Mouse (Mus musculus) MEL (cell line): Measurements from ENCODE around the gene Mrln.

Experiments used
- CHD2 ChIP-seq: IDR thresholded peaks from 2 replicates; pipeline ENCODE4 v1.6.1; 2011; ENCODE audit warnings: low read length, improper control_type of control experiment
- CTCF ChIP-seq, 3 experiments: IDR thresholded peaks in 2 of 3; conservative IDR thresholded peaks in 1 of 3; 2 replicates each; pipeline ENCODE4 v1.5.1; 2011 to 2012; ENCODE audit warnings: low read length in 3 of 3, low read depth in 2 of 3, mild to moderate bottlenecking in 2 of 3, improper control_type of control experiment in 1 of 3, inconsistent platforms in 1 of 3, mixed read lengths in 1 of 3, moderate library complexity in 1 of 3; ENCODE audit not compliant: control insufficient read depth in 1 of 3, insufficient read depth in 1 of 3, poor library complexity in 1 of 3, severe bottlenecking in 1 of 3
- ELF1 ChIP-seq: IDR thresholded peaks from 2 replicates; pipeline ENCODE4 v1.6.1; 2014; ENCODE audit warnings: low read depth, mild to moderate bottlenecking, inconsistent platforms, low read length, improper control_type of control experiment, moderate library complexity
- MAFK ChIP-seq: IDR thresholded peaks from 2 replicates; pipeline ENCODE4 v1.6.1; 2011; ENCODE audit warnings: low read depth, mild to moderate bottlenecking, low read length, improper control_type of control experiment, borderline replicate concordance
- MAX ChIP-seq: IDR thresholded peaks from 2 replicates; pipeline ENCODE4 v1.6.1; 2011; ENCODE audit warnings: low read length, improper control_type of control experiment
- MEF2A ChIP-seq: IDR thresholded peaks from 2 replicates; pipeline ENCODE4 v1.6.1; 2014; ENCODE audit warnings: low read depth, mild to moderate bottlenecking, inconsistent platforms, low read length, improper control_type of control experiment; ENCODE audit not compliant: poor library complexity, insufficient replicate concordance, severe bottlenecking; ENCODE audit errors: extremely low read depth
- NELFE ChIP-seq: IDR thresholded peaks from 2 replicates; pipeline ENCODE4 v1.6.1; 2011; ENCODE audit warnings: low read depth, low read length, improper control_type of control experiment
- POLR2A ChIP-seq, 2 experiments: IDR thresholded peaks; 2 replicates each; pipeline ENCODE4 v1.6.1; 2011 to 2012; ENCODE audit warnings: low read length in 2 of 2, mild to moderate bottlenecking in 2 of 2, control low read depth in 1 of 2, improper control_type of control experiment in 1 of 2, low read depth in 1 of 2, moderate library complexity in 1 of 2; ENCODE audit not compliant: control insufficient read depth in 1 of 2, insufficient read depth in 1 of 2, poor library complexity in 1 of 2
- SIN3A ChIP-seq: IDR thresholded peaks from 2 replicates; pipeline ENCODE4 v1.6.1; 2012; ENCODE audit warnings: low read length, improper control_type of control experiment, inconsistent platforms
- TAL1 ChIP-seq: IDR thresholded peaks from 2 replicates; pipeline ENCODE4 v1.6.1; 2012; ENCODE audit warnings: mild to moderate bottlenecking, inconsistent platforms, low read length, moderate library complexity, mixed read lengths
- TBP ChIP-seq: IDR thresholded peaks from 2 replicates; pipeline ENCODE4 v1.8.0; 2011; ENCODE audit warnings: low read depth, low read length, improper control_type of control experiment
- ZC3H11A ChIP-seq: IDR thresholded peaks from 2 replicates; pipeline ENCODE4 v1.6.1; 2012; ENCODE audit warnings: low read depth, mild to moderate bottlenecking, inconsistent platforms, low read length, improper control_type of control experiment
- ZKSCAN1 ChIP-seq: IDR thresholded peaks from 2 replicates; pipeline ENCODE4 v1.6.1; 2012; ENCODE audit warnings: low read depth, mild to moderate bottlenecking, inconsistent platforms, low read length, improper control_type of control experiment, moderate library complexity
- ZMIZ1 ChIP-seq: IDR thresholded peaks from 2 replicates; pipeline ENCODE4 v1.6.1; 2012; ENCODE audit warnings: low read depth, mild to moderate bottlenecking, inconsistent platforms, low read length, improper control_type of control experiment, moderate library complexity

DNA sequence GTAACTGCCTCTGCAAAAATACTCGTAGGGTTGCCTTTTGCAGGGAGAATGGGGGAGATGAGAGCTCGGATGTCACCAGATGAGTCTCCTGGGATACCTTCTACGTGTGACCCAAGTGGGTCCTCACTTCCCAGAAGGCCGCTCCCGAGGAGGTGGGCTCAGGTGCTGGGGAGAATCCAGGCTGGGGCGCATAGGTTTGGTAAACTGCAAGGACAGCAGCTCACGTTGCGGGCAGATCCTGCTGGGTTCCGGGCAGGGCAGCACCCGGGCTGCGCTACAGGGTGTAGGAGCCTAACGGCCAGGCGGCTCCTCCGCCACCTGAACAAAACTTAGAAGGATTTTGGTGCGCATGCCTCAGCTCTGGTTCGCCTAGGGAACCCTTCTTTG, 41.1 kb downstream of the Mrln start:
- TF ChIP-seq CTCF (IDR thresholded peaks at IDR 0.05 in 2 of 3, conservative IDR thresholded peaks at IDR 0.05 in 1 of 3; ENCODE audit: control insufficient read depth in 1 of 3, insufficient read depth in 1 of 3, low read depth in 2 of 3, low read length in 3 of 3, poor library complexity in 1 of 3, severe bottlenecking in 1 of 3): no peak
- TF ChIP-seq ZMIZ1: no peak
- TF ChIP-seq NELFE: no peak
- TF ChIP-seq ELF1: no peak
- no peak for TF ChIP-seq ZKSCAN1
- TF ChIP-seq MAX: no peak
- TF ChIP-seq MEF2A: no peak
- no peak for TF ChIP-seq TBP
- no peak for TF ChIP-seq CHD2
- TF ChIP-seq ZC3H11A: no peak
- TF ChIP-seq POLR2A (IDR thresholded peaks at IDR 0.05; ENCODE audit: control insufficient read depth in 1 of 2, insufficient read depth in 1 of 2, low read depth in 1 of 2, low read length in 2 of 2, poor library complexity in 1 of 2): no peak
- no peak for TF ChIP-seq TAL1
- no peak for TF ChIP-seq SIN3A
- TF ChIP-seq MAFK: no peak
